Mouse (Mus musculus) hindbrain, embryonic 10.5 days (tissue): ENCODE results near the gene Rpl10a. TPM values are rescaled to one million over a fixed set of nuclear protein-coding genes. Genes with fewer than 3 reads are reported as not detected.
"Not testable (repeated sequence)": the region's sequence is repeated elsewhere in the genome, so short reads cannot be mapped to it uniquely, and the experiment has no call there.

Source experiments
- DNase-seq: peaks from one replicate; pipeline ENCODE4 v3.0.0-alpha.2; 2017; ENCODE audit warnings: low spot score
- H3K27ac ChIP-seq: fragments of 300-500 bp; sonication (generic); 2 replicates; pipeline ENCODE4 v1.5.1; 2016; ENCODE audit warnings: mild to moderate bottlenecking, moderate library complexity
- H3K27me3 ChIP-seq: fragments of 300-500 bp; sonication (generic); 2 replicates; pipeline ENCODE4 v1.6.1; 2016; ENCODE audit warnings: mild to moderate bottlenecking; ENCODE audit not compliant: poor library complexity, insufficient read depth, severe bottlenecking
- H3K36me3 ChIP-seq: fragments of 300-500 bp; sonication (generic); 2 replicates; pipeline ENCODE4 v1.6.1; 2016; ENCODE audit warnings: mild to moderate bottlenecking, moderate library complexity
- H3K4me1 ChIP-seq: fragments of 300-500 bp; sonication (generic); replicated peaks from 2 replicates; pipeline ENCODE4 v1.6.1; 2016; ENCODE audit warnings: mild to moderate bottlenecking
- H3K4me3 ChIP-seq: fragments of 300-500 bp; sonication (generic); 2 replicates; pipeline ENCODE4 v1.5.1; 2016; ENCODE audit warnings: mild to moderate bottlenecking, moderate library complexity
- H3K9me3 ChIP-seq: fragments of 300-500 bp; sonication (generic); 2 replicates; pipeline ENCODE4 v1.6.1; 2016; ENCODE audit warnings: mild to moderate bottlenecking, moderate library complexity
- WGBS: fragments of 180-500 bp; shearing (Covaris S2); methylation state at CpG from one replicate; pipeline ENCODE4 v1.1.7; 2016; 5-methylcytosine and 5-hydroxymethylcytosine counted together
- polyA plus RNA-seq: library from polyadenylated mRNA; unstranded; fragments of >200 nt; fragmentation: Nextera tagmentation; extraction: Ambion mirVana; gene quantifications from 2 replicates; pipeline ENCODE4 v1.2.1, GENCODE M21; 2016

Gene Rpl10a
- polyA plus RNA-seq, 1 experiment from 2014 or later, result 439 TPM

- peaks cover 24% of the 10 kb centered on the region for H3K36me3 ChIP-seq
- peaks cover 53% of the 10 kb centered on the region for H3K4me1 ChIP-seq
- H3K4me3 ChIP-seq, result peak overlapping the region; percentile 92
- H3K9me3 ChIP-seq, result no peaks in the 10 kb centered on the region
- peak; percentile 37 for DNase-seq
- H3K27me3 ChIP-seq, result no peaks in the 10 kb centered on the region
- WGBS, result 25% methylated on average over 17 of the region's 17 CpGs
- H3K27ac ChIP-seq, result peak overlapping the region; percentile 96
Measured at GRCm38 (mm10) chr17:28312232-28313211, 15.7 kb upstream of the Rpl10a start.

DNA sequence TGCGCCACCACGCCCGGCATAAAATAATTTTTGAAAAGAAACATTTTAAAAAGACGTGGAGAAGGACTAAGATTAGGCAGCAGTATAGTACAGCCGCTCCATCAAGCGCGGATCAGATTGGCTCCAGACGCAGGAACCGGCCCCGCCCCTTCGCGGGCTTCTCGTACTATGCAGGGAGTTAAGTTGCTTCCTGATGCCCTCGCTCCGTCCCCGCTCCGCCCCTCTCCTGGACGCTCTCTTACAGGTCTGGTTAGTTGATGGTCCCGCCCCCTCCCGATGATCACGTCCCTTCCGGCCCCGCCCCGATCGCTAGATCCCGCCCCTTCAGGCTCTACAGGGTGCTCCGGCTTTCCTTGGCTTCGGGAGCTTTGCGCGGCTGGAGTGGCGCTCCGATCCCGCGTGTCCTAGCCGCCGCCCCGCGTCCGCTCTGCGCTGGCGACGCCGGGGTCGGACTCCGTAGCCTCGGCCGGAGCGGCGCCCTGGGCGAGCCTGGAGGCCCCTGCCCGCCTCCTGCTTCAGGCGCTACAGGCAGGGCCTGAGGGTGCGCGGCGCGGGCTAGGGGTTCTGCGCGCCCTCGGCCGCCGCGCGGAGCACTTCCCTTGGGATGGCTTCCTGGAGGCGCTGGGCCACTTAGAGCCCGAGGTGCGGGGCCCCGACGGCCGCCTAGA is 14.9 kb upstream of the Rpl10a start, which contains the start of gene Fance:
Fance (plus strand) TSS at position 308 of the 668 bp plus-strand sequence.
- Histone ChIP-seq H3K27me3 (no peaks in the 10 kb centered on the region), H3K4me3 (peak within 1 kb of the TSS; percentile 92), H3K27ac (peak within 1 kb of the TSS; percentile 96), H3K36me3 (peaks cover 32% of the 10 kb centered on the region), H3K4me1 (peaks cover 52% of the 10 kb centered on the region), H3K9me3 (no peaks in the 10 kb centered on the region)
- WGBS, result under 1% methylated on average over 68 of the region's 69 CpGs
- DNase-seq, result peak; percentile 99

- WGBS, result 2% methylated on average over 11 of the region's 11 CpGs
Measured at GRCm38 (mm10) chr17:28313880-28314225, 14.4 kb upstream of the Rpl10a start.

GRCm38 (mm10) chr17:28315611-28316160 is 12.6 kb upstream of the Rpl10a start:
- H3K27me3 ChIP-seq, result no peaks in the 10 kb centered on the region
- DNase-seq, result peak; percentile 20
- H3K4me3 ChIP-seq, result peak overlapping the region; percentile 26
- H3K4me1 ChIP-seq, result peaks cover 47% of the 10 kb centered on the region
- no peaks in the 10 kb centered on the region for H3K9me3 ChIP-seq
- H3K36me3 ChIP-seq, result peaks cover 51% of the 10 kb centered on the region
- H3K27ac ChIP-seq, result peak overlapping the region; percentile 66
- 78% methylated on average over 20 of the region's 20 CpGs for WGBS

More at GRCm38 (mm10) chr17:28313880-28314225, 14.4 kb upstream of the Rpl10a start:
- Histone ChIP-seq H3K27ac (peak overlapping the region; percentile 96), H3K4me3 (peak overlapping the region; percentile 92), H3K36me3 (peaks cover 37% of the 10 kb centered on the region), H3K4me1 (peaks cover 47% of the 10 kb centered on the region), H3K9me3 (no peaks in the 10 kb centered on the region), H3K27me3 (no peaks in the 10 kb centered on the region)
- no peak for DNase-seq

DNA sequence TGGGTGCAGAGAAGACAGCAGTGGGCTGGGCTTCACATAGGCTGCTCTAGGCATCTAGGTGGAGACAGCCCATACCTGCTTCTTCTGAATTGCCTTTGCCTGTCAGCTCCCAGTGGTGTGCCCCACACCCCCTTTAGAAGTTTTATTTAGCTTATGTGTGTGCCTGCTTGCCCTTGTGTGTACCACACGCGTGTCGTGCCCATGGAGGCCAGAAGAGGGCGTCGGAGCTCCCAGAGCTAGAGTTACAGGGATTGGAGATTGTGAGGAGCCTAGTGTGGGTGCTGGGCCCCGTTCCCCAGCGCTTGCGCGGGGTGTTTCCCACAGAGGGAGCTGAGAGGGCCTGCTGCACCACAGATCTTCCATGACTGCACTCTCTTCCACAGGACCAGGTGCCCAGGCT is 11.8 kb upstream of the Rpl10a start:
- Histone ChIP-seq H3K4me3 (no peak overlapping the region), H3K27ac (0 out of 2 replicates have a peak overlapping the region, but pooled peaks have one; percentile 66), H3K4me1 (peaks cover 47% of the 10 kb centered on the region), H3K36me3 (peaks cover 59% of the 10 kb centered on the region), H3K27me3 (no peaks in the 10 kb centered on the region), H3K9me3 (no peaks in the 10 kb centered on the region)
- 87% methylated on average over 9 of the region's 9 CpGs for WGBS
- no peak for DNase-seq

DNA sequence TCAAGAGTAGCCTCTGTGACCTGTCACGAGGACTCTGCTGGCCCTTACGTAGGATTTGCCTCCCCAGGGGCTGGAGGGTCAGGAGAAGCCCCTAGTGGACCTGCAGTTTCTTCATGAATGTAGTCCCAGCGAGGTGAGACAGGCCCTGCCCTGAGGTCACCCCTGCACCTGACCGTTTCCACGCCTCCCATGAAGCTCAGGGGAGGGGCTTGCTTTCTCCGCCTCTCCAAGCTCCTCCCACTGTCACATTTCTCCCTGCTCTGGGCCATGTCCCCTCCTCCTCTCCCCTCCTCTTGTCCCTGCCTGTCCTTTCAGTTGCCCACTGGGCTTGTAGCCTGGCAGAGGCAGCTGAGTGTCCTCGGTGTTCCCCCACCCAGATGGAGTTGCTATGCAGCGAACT is 11.2 kb upstream of the Rpl10a start:
- DNase-seq, result no peak
- 53% methylated on average over 8 of the region's 8 CpGs for WGBS
- no peaks in the 10 kb centered on the region for H3K9me3 ChIP-seq
- H3K4me3 ChIP-seq, result no peak overlapping the region
- no peaks in the 10 kb centered on the region for H3K27me3 ChIP-seq
- H3K4me1 ChIP-seq, result peaks cover 47% of the 10 kb centered on the region
- H3K27ac ChIP-seq, result no peak overlapping the region
- peaks cover 64% of the 10 kb centered on the region for H3K36me3 ChIP-seq

DNA sequence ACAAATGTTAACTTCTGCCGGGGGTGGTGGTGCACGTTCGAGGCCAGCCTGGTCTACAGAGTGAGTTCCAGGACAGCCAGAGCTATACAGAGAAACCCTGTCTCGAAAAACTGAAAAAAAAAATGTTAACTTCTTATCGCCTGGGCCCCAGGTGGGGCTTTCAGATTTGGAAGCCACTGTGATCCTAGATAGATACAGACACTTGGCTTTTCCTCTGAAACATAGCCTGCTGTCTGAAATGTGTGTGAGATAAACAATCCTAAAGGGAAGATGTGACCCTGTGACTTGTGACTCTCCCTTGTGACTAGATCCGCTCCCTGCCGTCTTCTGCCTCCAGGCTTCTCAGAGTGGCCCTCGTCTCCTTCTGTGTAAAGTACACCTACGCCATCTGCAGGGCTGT is 10.5 kb upstream of the Rpl10a start:
- Histone ChIP-seq H3K36me3 (peaks cover 70% of the 10 kb centered on the region), H3K27me3 (no peaks in the 10 kb centered on the region), H3K27ac (no peak overlapping the region), H3K4me3 (no peak overlapping the region), H3K4me1 (peaks cover 42% of the 10 kb centered on the region), H3K9me3 (no peaks in the 10 kb centered on the region)
- WGBS, result 82% methylated on average over 9 of the region's 9 CpGs
- DNase-seq, result no peak

GRCm38 (mm10) chr17:28321700-28322099 is 6.6 kb upstream of the Rpl10a start:
- Histone ChIP-seq H3K27me3 (no peaks in the 10 kb centered on the region), H3K4me1 (peaks cover 19% of the 10 kb centered on the region), H3K36me3 (peaks cover 93% of the 10 kb centered on the region), H3K4me3 (no peak overlapping the region), H3K27ac (no peak overlapping the region), H3K9me3 (peaks cover 6% of the 10 kb centered on the region; the same call in 1 of the 2 replicates)
- WGBS, result 93% methylated on average over 4 of the region's 4 CpGs
- DNase-seq, result no peak

DNA sequence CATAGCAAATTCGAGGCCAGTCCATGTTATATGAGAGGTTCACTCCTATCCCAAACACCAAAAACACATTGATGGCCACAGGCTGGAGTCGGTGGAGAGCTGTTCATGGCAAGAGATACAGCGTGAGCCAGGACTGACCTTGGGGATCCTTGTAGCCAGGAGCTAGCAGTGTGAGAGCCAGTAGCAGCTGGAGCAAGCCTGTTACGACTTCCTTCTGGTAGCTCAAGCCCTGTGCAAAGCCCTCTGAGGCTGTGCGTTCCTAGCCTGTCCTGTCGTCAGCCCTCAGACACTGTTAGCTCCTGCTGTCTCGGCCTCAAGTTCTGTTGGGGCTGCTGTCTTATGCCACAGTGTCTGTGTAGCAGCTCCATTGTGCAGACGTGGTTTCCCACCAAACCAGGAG is 4.5 kb upstream of the Rpl10a start:
- no peak for DNase-seq
- H3K36me3 ChIP-seq, result peaks cover 72% of the 10 kb centered on the region
- no peak overlapping the region for H3K27ac ChIP-seq
- H3K9me3 ChIP-seq, result peaks cover 6% of the 10 kb centered on the region; the same call in 1 of the 2 replicates
- no peak overlapping the region for H3K4me3 ChIP-seq
- H3K4me1 ChIP-seq, result peaks cover 27% of the 10 kb centered on the region
- WGBS, result 91% methylated on average over 8 of the region's 8 CpGs
- H3K27me3 ChIP-seq, result no peaks in the 10 kb centered on the region

DNA sequence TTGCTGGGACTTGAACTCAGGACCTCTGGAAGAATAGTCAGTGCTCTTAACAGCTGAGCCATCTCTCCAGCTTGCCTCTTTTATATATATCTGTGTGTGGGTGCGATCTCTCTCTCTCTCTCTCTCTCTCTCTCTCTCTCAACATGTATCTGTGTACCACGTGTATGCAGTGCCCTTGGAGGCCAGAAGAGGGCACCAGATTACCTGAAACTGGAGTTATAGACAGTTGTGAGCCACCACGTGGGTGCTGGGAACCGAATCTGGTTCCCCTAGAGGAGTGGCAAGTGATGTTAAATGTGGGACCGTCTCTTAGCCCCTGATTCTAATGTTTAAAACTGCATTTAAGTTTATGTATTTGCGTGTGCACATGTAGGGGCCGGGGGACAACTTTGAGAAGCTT is 3.9 kb upstream of the Rpl10a start:
- not testable (repeated sequence) for H3K4me3 ChIP-seq, H3K27ac ChIP-seq, H3K27me3 ChIP-seq, DNase-seq, H3K9me3 ChIP-seq
- Histone ChIP-seq H3K36me3 (peaks cover 72% of the 10 kb centered on the region), H3K4me1 (peaks cover 28% of the 10 kb centered on the region)
- WGBS, result 95% methylated on average over 7 of the region's 7 CpGs

DNA sequence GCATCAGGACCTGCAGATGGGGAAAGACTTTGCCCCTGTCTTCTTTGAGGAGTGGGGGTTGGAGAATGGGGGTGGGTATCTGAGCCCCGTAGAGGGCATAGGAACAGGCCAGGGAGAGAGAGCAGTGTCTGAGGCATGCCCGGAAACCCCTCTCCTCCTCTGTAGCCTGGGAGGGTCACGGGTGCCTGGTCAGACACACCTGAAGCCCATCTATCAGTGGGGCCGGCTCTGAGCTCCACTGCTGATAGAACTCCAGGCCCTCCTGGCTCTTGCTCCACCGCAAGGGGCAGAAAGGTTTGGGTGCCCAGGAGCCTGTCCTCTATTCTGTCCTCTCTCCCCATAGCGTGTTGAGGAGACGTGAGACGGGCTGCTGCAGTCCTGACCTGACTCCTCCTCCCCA is 2.5 kb upstream of the Rpl10a start:
- DNase-seq, result no peak
- H3K36me3 ChIP-seq, result peaks cover 76% of the 10 kb centered on the region
- no peaks in the 10 kb centered on the region for H3K27me3 ChIP-seq
- WGBS, result 95% methylated on average over 8 of the region's 8 CpGs
- 0 out of 2 replicates have a peak overlapping the region, but pooled peaks have one; percentile 31 for H3K27ac ChIP-seq
- H3K9me3 ChIP-seq, result peaks cover 6% of the 10 kb centered on the region; the same call in 1 of the 2 replicates
- peaks cover 36% of the 10 kb centered on the region for H3K4me1 ChIP-seq
- no peak overlapping the region for H3K4me3 ChIP-seq

GRCm38 (mm10) chr17:28326951-28327350 is 1.3 kb upstream of the Rpl10a start:
- Histone ChIP-seq H3K36me3 (peaks cover 77% of the 10 kb centered on the region), H3K4me3 (no peak overlapping the region)
- no peak for DNase-seq

More at GRCm38 (mm10) chr17:28326951-28327350, 1.3 kb upstream of the Rpl10a start:
- Histone ChIP-seq H3K27me3 (no peaks in the 10 kb centered on the region), H3K27ac (peak overlapping the region; percentile 98), H3K4me1 (peaks cover 45% of the 10 kb centered on the region), H3K9me3 (peaks cover 6% of the 10 kb centered on the region; the same call in 1 of the 2 replicates)
- 88% methylated on average over 3 of the region's 3 CpGs for WGBS
